Mouse (Mus musculus) myocyte (in vitro differentiated cells): ENCODE measurements around the gene Nsd1.

ENCODE experiments used
- E2F4 ChIP-seq: IDR thresholded peaks from one replicate; pipeline ENCODE4 v1.6.1; 2011; ENCODE audit warnings: mild to moderate bottlenecking, control low read depth, moderate library complexity; ENCODE audit not compliant: insufficient read depth
- POLR2A ChIP-seq: IDR thresholded peaks from one replicate; pipeline ENCODE4 v1.6.1; 2011; ENCODE audit warnings: low read depth, mild to moderate bottlenecking, control low read depth, moderate library complexity; ENCODE audit not compliant: insufficient read length

- TF ChIP-seq POLR2A (no peak), E2F4 (no peak)
Observed at GRCm38 (mm10) chr13:55203740-55204139, 5.8 kb upstream of the Nsd1 start.
